Mouse (Mus musculus) limb, embryonic 14.5 days (tissue): ENCODE data around the gene Sv2b. TPM values are rescaled to one million over a fixed set of nuclear protein-coding genes. Genes with fewer than 3 reads are reported as not detected.

Source experiments
- ATAC-seq: fragments of 200-750 bp; cut with Nextera tagmentation; 2 replicates; pipeline ENCODE4 v1.8.0; 2017; ENCODE audit warnings: low read depth, moderate number of reproducible peaks, moderate TSS enrichment; ENCODE audit not compliant: low FRiP score
- DNase-seq: peaks from one replicate; pipeline ENCODE4 v3.0.0-alpha.2; 2015; ENCODE audit warnings: low spot score
- H3K27ac ChIP-seq: fragments of 300-500 bp; sonication (generic); replicated peaks from 2 replicates; pipeline ENCODE4 v1.5.1; 2014; ENCODE audit warnings: low read depth, mild to moderate bottlenecking, low read length, moderate library complexity, mixed read lengths
- H3K27me3 ChIP-seq: fragments of 300-500 bp; sonication (generic); 2 replicates; pipeline ENCODE4 v1.6.1; 2014; ENCODE audit warnings: low read length, mixed read lengths; ENCODE audit not compliant: control insufficient read depth, insufficient read depth
- H3K36me3 ChIP-seq: fragments of 300-500 bp; sonication (generic); 2 replicates; pipeline ENCODE4 v1.6.1; 2014; ENCODE audit warnings: mild to moderate bottlenecking, low read length, moderate library complexity, mixed read lengths; ENCODE audit not compliant: control insufficient read depth, insufficient read depth
- H3K4me1 ChIP-seq: fragments of 300-500 bp; sonication (generic); 2 replicates; pipeline ENCODE4 v1.6.1; 2014; ENCODE audit warnings: antibody characterized with exemption, low read length, mixed read lengths; ENCODE audit not compliant: control insufficient read depth, insufficient read depth
- H3K4me2 ChIP-seq: fragments of 300-500 bp; sonication (generic); replicated peaks from 2 replicates; pipeline ENCODE4 v1.6.1; 2014; ENCODE audit warnings: low read depth, mild to moderate bottlenecking, low read length, moderate library complexity; ENCODE audit not compliant: severe bottlenecking
- H3K4me3 ChIP-seq: fragments of 300-500 bp; sonication (generic); replicated peaks from 2 replicates; pipeline ENCODE4 v1.5.1; 2014; ENCODE audit warnings: low read length
- H3K9ac ChIP-seq: fragments of 300-500 bp; sonication (generic); 2 replicates; pipeline ENCODE4 v1.6.1; 2014; ENCODE audit warnings: mild to moderate bottlenecking, low read depth, low read length, moderate library complexity; ENCODE audit not compliant: severe bottlenecking
- H3K9me3 ChIP-seq: fragments of 300-500 bp; sonication (generic); 2 replicates; pipeline ENCODE4 v1.6.1; 2016; ENCODE audit warnings: low read length; ENCODE audit not compliant: control insufficient read depth
- POLR2A ChIP-seq: fragments of 200-500 bp; IDR thresholded peaks from 2 replicates; pipeline ENCODE4 v1.8.0; 2012; ENCODE audit warnings: inconsistent platforms, mild to moderate bottlenecking, moderate library complexity, borderline replicate concordance; ENCODE audit not compliant: insufficient read depth, insufficient read length; ENCODE audit errors: extremely low read depth
- WGBS: fragments of 180-500 bp; shearing (Covaris S2); extraction: QIAGEN DNeasy Blood & Tissue Kit; methylation state at CpG from one replicate; pipeline ENCODE4 v1.1.7; 2014; 5-methylcytosine and 5-hydroxymethylcytosine counted together
- polyA plus RNA-seq, 2 experiments: library from polyadenylated mRNA; depleted of rRNA in 1 of 2; stranded (reverse) in 1 of 2; unstranded in 1 of 2; fragments of >200 nt; fragmentation: Nextera tagmentation in 1 of 2; extraction: Ambion mirVana in 1 of 2; gene quantifications; 2 replicates each; pipeline versions ENCODE4 v1.2.1 to v1.2.3; 2012 to 2014

The Sv2b gene
- polyA plus RNA-seq (2012; rRNA removed) (1.1 and 1.2 TPM in 2 replicates), polyA plus RNA-seq (2014; fragmentation: Nextera tagmentation; extraction: Ambion mirVana) (2.1 and 2.5 TPM in 2 replicates)

DNA sequence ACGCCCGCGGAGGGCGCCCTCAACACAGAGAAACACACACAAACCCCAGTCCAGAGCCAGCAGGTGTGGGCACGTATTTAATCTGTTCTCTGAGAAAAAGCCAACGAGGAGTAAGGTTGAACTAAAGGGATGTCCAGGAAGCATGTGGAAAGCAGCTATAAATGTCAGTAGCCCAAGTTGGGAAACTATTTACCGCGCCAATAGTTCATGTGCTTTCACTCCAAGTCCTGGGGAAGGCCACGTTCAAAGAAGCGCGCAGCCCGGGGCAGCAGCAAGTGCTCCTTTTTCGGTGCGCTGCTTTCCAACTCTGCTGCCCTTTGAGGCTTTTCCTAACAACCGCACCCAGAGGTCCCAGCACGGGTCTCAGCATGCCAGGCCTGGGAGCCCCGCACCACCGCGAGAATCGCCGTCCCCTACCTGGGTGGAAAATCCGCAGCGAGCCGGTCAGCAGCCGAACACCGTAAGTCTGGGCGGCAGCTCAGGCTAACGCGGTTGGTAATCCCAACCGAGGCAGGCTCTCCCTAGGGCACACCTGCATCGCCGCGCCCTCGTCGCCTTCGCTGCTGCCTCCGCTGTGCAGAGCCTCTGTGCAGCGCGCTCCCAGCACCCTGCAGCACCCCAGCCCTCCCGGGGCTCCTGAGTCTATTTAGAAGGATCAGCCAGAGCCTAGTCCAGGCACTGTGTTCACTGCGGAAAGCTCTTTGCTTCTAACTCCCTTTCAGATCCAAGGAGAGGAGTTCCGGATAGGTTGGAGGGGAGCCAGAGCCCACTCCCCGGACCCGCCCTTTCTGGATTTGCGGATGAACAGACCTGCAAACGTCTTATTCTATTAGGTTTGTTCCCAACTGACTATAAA lies at the start of gene Sv2b:
TSS of gene Sv2b (minus strand) at position 806 of the 856 bp plus-strand sequence.
- Histone ChIP-seq H3K9me3 (no peaks in the 10 kb centered on the region), H3K4me2 (peak within 1 kb of the TSS; percentile 93), H3K9ac (peak within 1 kb of the TSS; percentile 44), H3K27me3 (peaks cover 27% of the 10 kb centered on the region), H3K4me3 (peak within 1 kb of the TSS; percentile 45), H3K4me1 (peaks cover 16% of the 10 kb centered on the region), H3K36me3 (no peaks in the 10 kb centered on the region), H3K27ac (no peak within 1 kb of the TSS)
- under 1% methylated on average over 45 of the region's 46 CpGs for WGBS
- peak; percentile 40 for DNase-seq
- TF ChIP-seq POLR2A, result no peak
- ATAC-seq, result no peak

GRCm38 (mm10) chr7:75358284-75358851 lies 49.3 kb upstream of the Sv2b start:
- Histone ChIP-seq H3K36me3 (no peaks in the 10 kb centered on the region), H3K9me3 (no peaks in the 10 kb centered on the region), H3K9ac (no peak overlapping the region), H3K4me2 (no peak overlapping the region), H3K27me3 (no peaks in the 10 kb centered on the region), H3K4me3 (no peak overlapping the region), H3K4me1 (no peaks in the 10 kb centered on the region), H3K27ac (no peak overlapping the region)
- 28% methylated on average over 3 of the region's 4 CpGs for WGBS
- ATAC-seq (no peak), DNase-seq (peak; percentile 34)
- no peak for TF ChIP-seq POLR2A

- Histone ChIP-seq H3K27ac (no peak overlapping the region), H3K4me1 (no peaks in the 10 kb centered on the region), H3K27me3 (no peaks in the 10 kb centered on the region), H3K4me3 (no peak overlapping the region), H3K4me2 (no peak overlapping the region), H3K36me3 (no peaks in the 10 kb centered on the region), H3K9ac (no peak overlapping the region), H3K9me3 (no peaks in the 10 kb centered on the region)
- ATAC-seq, result no peak
- no peak for DNase-seq
- 74% methylated on average over 2 of the region's 2 CpGs for WGBS
- no peak for TF ChIP-seq POLR2A
Observed at GRCm38 (mm10) chr7:75355521-75355920, 46.5 kb upstream of the Sv2b start.

DNA sequence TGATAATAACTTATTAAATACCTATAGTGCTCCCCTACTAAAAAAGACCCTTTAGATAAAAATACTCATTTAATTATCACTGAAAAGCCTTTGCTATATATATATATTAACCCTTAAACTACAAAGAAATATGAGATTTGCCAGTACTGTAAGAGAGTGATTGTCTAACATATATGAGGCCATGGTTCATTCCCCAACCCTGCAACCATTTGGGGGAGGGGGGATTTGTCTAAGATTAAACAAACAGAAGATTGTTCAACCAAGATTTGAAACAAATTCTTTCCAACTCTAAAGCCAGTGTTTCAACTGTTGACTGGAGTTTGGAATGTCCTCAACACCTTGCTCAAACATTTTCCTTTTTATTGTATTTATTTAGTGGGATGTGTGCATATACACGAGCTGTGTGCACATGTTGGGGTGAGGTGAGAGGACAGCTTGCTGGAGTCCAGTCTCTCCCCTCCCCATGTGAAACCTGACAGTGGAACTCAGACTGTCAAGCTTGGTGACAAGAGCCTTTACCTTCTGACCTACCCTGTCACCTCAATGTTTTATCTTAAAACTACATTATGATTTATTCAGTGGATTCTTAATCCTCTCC lies 43.8 kb upstream of the Sv2b start:
- WGBS, result 56% methylated on average over 1 of the region's 1 CpGs
- H3K9me3 ChIP-seq, result no peaks in the 10 kb centered on the region
- no peak overlapping the region for H3K9ac ChIP-seq
- DNase-seq, result no peak
- H3K4me1 ChIP-seq, result no peaks in the 10 kb centered on the region
- no peak for TF ChIP-seq POLR2A
- H3K4me3 ChIP-seq, result no peak overlapping the region
- no peak overlapping the region for H3K27ac ChIP-seq
- H3K27me3 ChIP-seq, result no peaks in the 10 kb centered on the region
- ATAC-seq, result no peak
- H3K36me3 ChIP-seq, result no peaks in the 10 kb centered on the region
- H3K4me2 ChIP-seq, result no peak overlapping the region

- H3K27me3 ChIP-seq, result no peaks in the 10 kb centered on the region
- WGBS, result 66% methylated on average over 2 of the region's 2 CpGs
- no peaks in the 10 kb centered on the region for H3K9me3 ChIP-seq
- H3K4me2 ChIP-seq, result no peak overlapping the region
- no peak overlapping the region for H3K4me3 ChIP-seq
- no peak overlapping the region for H3K27ac ChIP-seq
- no peak for ATAC-seq
- H3K4me1 ChIP-seq, result no peaks in the 10 kb centered on the region
- H3K36me3 ChIP-seq, result no peaks in the 10 kb centered on the region
- no peak for DNase-seq
- no peak overlapping the region for H3K9ac ChIP-seq
- TF ChIP-seq POLR2A, result no peak
Observed at GRCm38 (mm10) chr7:75350172-75350571, 41.1 kb upstream of the Sv2b start.
